Mouse (Mus musculus): ENCODE results near the gene AC141477.1.

GRCm38 (mm10) chr10:76439107-76439890 lies 945 bp downstream of the AC141477.1 start:
- TF ChIP-seq POLR2A (IDR thresholded peaks at IDR 0.05; ENCODE audit: borderline replicate concordance, extremely low read depth, insufficient read depth, insufficient read length, poor library complexity, severe bottlenecking) (no peak), CTCF (IDR thresholded peaks at IDR 0.05; ENCODE audit: borderline replicate concordance, extremely low read depth, insufficient read depth, insufficient read length) (no peak)

Data from brain, embryonic 14.5 days (tissue).